Mouse (Mus musculus) heart, embryonic 11.5 days (tissue): Measurements from ENCODE around the gene Lmo3. TPM values are rescaled to one million over a fixed set of nuclear protein-coding genes. Genes with fewer than 3 reads are reported as not detected.

Experiments
- ATAC-seq: fragments of 200-750 bp; cut with Nextera tagmentation; replicated peaks from 2 replicates; pipeline ENCODE4 v1.8.0; 2017; ENCODE audit warnings: moderate library complexity; ENCODE audit not compliant: insufficient number of reproducible peaks, low FRiP score, low TSS enrichment
- H3K27ac ChIP-seq: fragments of 300-500 bp; sonication (generic); 2 replicates; pipeline ENCODE4 v1.5.1; 2014; ENCODE audit warnings: mild to moderate bottlenecking, low read depth, low read length
- H3K27me3 ChIP-seq: fragments of 300-500 bp; sonication (generic); 2 replicates; pipeline ENCODE4 v1.6.1; 2014; ENCODE audit warnings: mild to moderate bottlenecking, low read length, mixed read lengths; ENCODE audit not compliant: control insufficient read depth, insufficient read depth
- H3K36me3 ChIP-seq: fragments of 300-500 bp; sonication (generic); 2 replicates; pipeline ENCODE4 v1.6.1; 2014; ENCODE audit warnings: mild to moderate bottlenecking, low read length, moderate library complexity, mixed read lengths; ENCODE audit not compliant: control insufficient read depth, insufficient read depth
- H3K4me1 ChIP-seq: fragments of 300-500 bp; sonication (generic); 2 replicates; pipeline ENCODE4 v1.6.1; 2014; ENCODE audit warnings: low read length; ENCODE audit not compliant: control insufficient read depth, insufficient read depth
- H3K4me2 ChIP-seq: fragments of 300-500 bp; sonication (generic); 2 replicates; pipeline ENCODE4 v1.6.1; 2014; ENCODE audit warnings: mild to moderate bottlenecking, moderate library complexity
- H3K4me3 ChIP-seq: fragments of 300-500 bp; sonication (generic); 2 replicates; pipeline ENCODE4 v1.5.1; 2014; ENCODE audit warnings: low read depth, low read length
- H3K9ac ChIP-seq: fragments of 300-500 bp; sonication (generic); 2 replicates; pipeline ENCODE4 v1.6.1; 2014; ENCODE audit warnings: mild to moderate bottlenecking, low read depth, low read length, moderate library complexity
- H3K9me3 ChIP-seq: fragments of 300-500 bp; sonication (generic); replicated peaks from 2 replicates; pipeline ENCODE4 v1.6.1; 2016; ENCODE audit warnings: low read length; ENCODE audit not compliant: control insufficient read depth
- WGBS: fragments of 180-500 bp; shearing (Covaris S2); extraction: QIAGEN DNeasy Blood & Tissue Kit; methylation state at CpG from one replicate; pipeline ENCODE4 v1.1.7; 2014; ENCODE audit not compliant: insufficient replicate concordance; 5-methylcytosine and 5-hydroxymethylcytosine counted together
- polyA plus RNA-seq: library from polyadenylated mRNA; unstranded; fragments of >200 nt; fragmentation: Nextera tagmentation; extraction: Ambion mirVana; gene quantifications from 2 replicates; pipeline ENCODE4 v1.2.1, GENCODE M21; 2014

The Lmo3 gene
- 1.0 and 1.8 TPM in 2 replicates for polyA plus RNA-seq

- no peak within 1 kb of the TSS for H3K4me3 ChIP-seq
- no peak within 1 kb of the TSS for H3K27ac ChIP-seq
- no peak for ATAC-seq
- no peaks in the 10 kb centered on the region for H3K4me1 ChIP-seq
- no peaks in the 10 kb centered on the region for H3K36me3 ChIP-seq
- H3K9ac ChIP-seq = no peak within 1 kb of the TSS
- WGBS = 79% methylated on average over 13 of the region's 13 CpGs
- no peaks in the 10 kb centered on the region for H3K27me3 ChIP-seq
- H3K4me2 ChIP-seq = no peak within 1 kb of the TSS
- no peaks in the 10 kb centered on the region for H3K9me3 ChIP-seq
Measured at GRCm38 (mm10) chr6:138581734-138582505, at the start of gene Lmo3. Lmo3 (minus strand) TSS chr6:138581968.

- ATAC-seq = no peak
- Histone ChIP-seq H3K27me3 (no peaks in the 10 kb centered on the region), H3K9ac (no peak overlapping the region), H3K36me3 (no peaks in the 10 kb centered on the region), H3K9me3 (no peaks in the 10 kb centered on the region), H3K27ac (no peak overlapping the region), H3K4me1 (no peaks in the 10 kb centered on the region), H3K4me2 (no peak overlapping the region), H3K4me3 (no peak overlapping the region)
Measured at GRCm38 (mm10) chr6:138620786-138621185, 39.0 kb upstream of the Lmo3 start.

GRCm38 (mm10) chr6:138618396-138618795 lies 36.6 kb upstream of the Lmo3 start:
- no peak overlapping the region for H3K27ac ChIP-seq
- no peak for ATAC-seq
- 89% methylated on average over 3 of the region's 3 CpGs for WGBS
- H3K4me3 ChIP-seq = no peak overlapping the region
- H3K9ac ChIP-seq = no peak overlapping the region
- no peaks in the 10 kb centered on the region for H3K4me1 ChIP-seq
- H3K36me3 ChIP-seq = no peaks in the 10 kb centered on the region
- H3K9me3 ChIP-seq = no peaks in the 10 kb centered on the region
- no peaks in the 10 kb centered on the region for H3K27me3 ChIP-seq
- H3K4me2 ChIP-seq = no peak overlapping the region

- H3K36me3 ChIP-seq = no peaks in the 10 kb centered on the region
- H3K9me3 ChIP-seq = no peaks in the 10 kb centered on the region
- 75% methylated on average over 15 of the region's 15 CpGs for WGBS
- no peak overlapping the region for H3K27ac ChIP-seq
- no peak for ATAC-seq
- no peaks in the 10 kb centered on the region for H3K4me1 ChIP-seq
- no peaks in the 10 kb centered on the region for H3K27me3 ChIP-seq
- no peak overlapping the region for H3K9ac ChIP-seq
- H3K4me2 ChIP-seq = no peak overlapping the region
- H3K4me3 ChIP-seq = no peak overlapping the region
Measured at GRCm38 (mm10) chr6:138597016-138597415, 15.2 kb upstream of the Lmo3 start.

GRCm38 (mm10) chr6:138595991-138596698 lies 14.4 kb upstream of the Lmo3 start:
- H3K27ac ChIP-seq = no peak overlapping the region
- no peak for ATAC-seq
- no peak overlapping the region for H3K4me3 ChIP-seq
- H3K36me3 ChIP-seq = no peaks in the 10 kb centered on the region
- no peak overlapping the region for H3K9ac ChIP-seq
- no peaks in the 10 kb centered on the region for H3K4me1 ChIP-seq
- WGBS = 71% methylated on average over 10 of the region's 10 CpGs
- no peaks in the 10 kb centered on the region for H3K27me3 ChIP-seq
- no peak overlapping the region for H3K4me2 ChIP-seq
- no peaks in the 10 kb centered on the region for H3K9me3 ChIP-seq

GRCm38 (mm10) chr6:138583314-138583713 lies 1.5 kb upstream of the Lmo3 start:
- no peak for ATAC-seq
- H3K4me1 ChIP-seq = no peaks in the 10 kb centered on the region
- no peak overlapping the region for H3K4me2 ChIP-seq
- no peaks in the 10 kb centered on the region for H3K36me3 ChIP-seq
- no peaks in the 10 kb centered on the region for H3K9me3 ChIP-seq
- no peak overlapping the region for H3K27ac ChIP-seq
- no peaks in the 10 kb centered on the region for H3K27me3 ChIP-seq
- H3K9ac ChIP-seq = no peak overlapping the region
- no peak overlapping the region for H3K4me3 ChIP-seq
- WGBS = 69% methylated on average over 8 of the region's 8 CpGs

- ATAC-seq = no peak
- H3K4me3 ChIP-seq = no peak overlapping the region
- no peaks in the 10 kb centered on the region for H3K36me3 ChIP-seq
- 70% methylated on average over 4 of the region's 4 CpGs for WGBS
- no peaks in the 10 kb centered on the region for H3K9me3 ChIP-seq
- H3K4me2 ChIP-seq = no peak overlapping the region
- H3K9ac ChIP-seq = no peak overlapping the region
- H3K27ac ChIP-seq = no peak overlapping the region
- H3K4me1 ChIP-seq = no peaks in the 10 kb centered on the region
- H3K27me3 ChIP-seq = no peaks in the 10 kb centered on the region
Measured at GRCm38 (mm10) chr6:138582506-138583000, 785 bp upstream of the Lmo3 start.

GRCm38 (mm10) chr6:138580491-138581076 lies 1.2 kb downstream of the Lmo3 start:
- Histone ChIP-seq H3K27me3 (no peaks in the 10 kb centered on the region), H3K36me3 (no peaks in the 10 kb centered on the region), H3K4me1 (no peaks in the 10 kb centered on the region), H3K4me3 (no peak overlapping the region), H3K4me2 (no peak overlapping the region), H3K27ac (no peak overlapping the region), H3K9ac (no peak overlapping the region), H3K9me3 (no peaks in the 10 kb centered on the region)
- WGBS = 81% methylated on average over 9 of the region's 9 CpGs
- no peak for ATAC-seq
